Mouse (Mus musculus) embryonic facial prominence, embryonic 15.5 days (tissue): ENCODE data around the gene Atxn10. TPM values are rescaled to one million over a fixed set of nuclear protein-coding genes. Genes with fewer than 3 reads are reported as not detected.

Experiments
- ATAC-seq: fragments of 200-750 bp; cut with Nextera tagmentation; 2 replicates; pipeline ENCODE4 v1.8.0; 2017; ENCODE audit warnings: low read depth, moderate TSS enrichment; ENCODE audit not compliant: insufficient number of reproducible peaks, low FRiP score, low TSS enrichment
- H3K27ac ChIP-seq: fragments of 300-500 bp; sonication (generic); replicated peaks from 2 replicates; pipeline ENCODE4 v1.5.1; 2015; ENCODE audit warnings: mild to moderate bottlenecking, inconsistent platforms
- H3K27me3 ChIP-seq: fragments of 300-500 bp; sonication (generic); 2 replicates; pipeline ENCODE4 v1.6.1; 2015; ENCODE audit warnings: inconsistent platforms
- H3K36me3 ChIP-seq: fragments of 300-500 bp; sonication (generic); 2 replicates; pipeline ENCODE4 v1.6.1; 2015; ENCODE audit warnings: mild to moderate bottlenecking, inconsistent platforms
- H3K4me1 ChIP-seq: fragments of 300-500 bp; sonication (generic); 2 replicates; pipeline ENCODE4 v1.6.1; 2015; ENCODE audit warnings: inconsistent platforms
- H3K4me2 ChIP-seq: fragments of 300-500 bp; sonication (generic); replicated peaks from 2 replicates; pipeline ENCODE4 v1.6.1; 2015; ENCODE audit warnings: mild to moderate bottlenecking, inconsistent platforms
- H3K4me3 ChIP-seq: fragments of 300-500 bp; sonication (generic); replicated peaks from 2 replicates; pipeline ENCODE4 v1.5.1; 2015; ENCODE audit warnings: mild to moderate bottlenecking, inconsistent platforms
- H3K9ac ChIP-seq: fragments of 300-500 bp; sonication (generic); 2 replicates; pipeline ENCODE4 v1.6.1; 2015; ENCODE audit warnings: inconsistent platforms
- H3K9me3 ChIP-seq: fragments of 300-500 bp; sonication (generic); replicated peaks from 2 replicates; pipeline ENCODE4 v1.6.1; 2016; ENCODE audit warnings: inconsistent platforms
- WGBS: fragments of 180-500 bp; shearing (Covaris S2); methylation state at CpG from one replicate; pipeline ENCODE4 v1.1.7; 2015; 5-methylcytosine and 5-hydroxymethylcytosine counted together
- polyA plus RNA-seq: library from polyadenylated mRNA; unstranded; fragments of >200 nt; fragmentation: Nextera tagmentation; extraction: Ambion mirVana; gene quantifications from 2 replicates; pipeline ENCODE4 v1.2.1, GENCODE M21; 2015

Gene Atxn10
- polyA plus RNA-seq, 1 experiment from 2014 or later = 269 TPM

GRCm38 (mm10) chr15:85505118-85505925 is 169.3 kb downstream of the Atxn10 start:
- Histone ChIP-seq H3K9me3 (no peaks in the 10 kb centered on the region), H3K27ac (no peak overlapping the region), H3K4me1 (peaks cover 24% of the 10 kb centered on the region), H3K4me3 (no peak overlapping the region), H3K27me3 (no peaks in the 10 kb centered on the region), H3K4me2 (no peak overlapping the region), H3K36me3 (no peaks in the 10 kb centered on the region), H3K9ac (no peak overlapping the region)
- WGBS = 41% methylated on average over 14 of the region's 14 CpGs
- ATAC-seq = peak; percentile 43

GRCm38 (mm10) chr15:85506680-85507079 is 170.6 kb downstream of the Atxn10 start:
- Histone ChIP-seq H3K4me1 (peaks cover 24% of the 10 kb centered on the region), H3K4me3 (no peak overlapping the region), H3K4me2 (no peak overlapping the region), H3K27me3 (no peaks in the 10 kb centered on the region), H3K27ac (no peak overlapping the region), H3K36me3 (no peaks in the 10 kb centered on the region), H3K9me3 (no peaks in the 10 kb centered on the region), H3K9ac (no peak overlapping the region)
- WGBS = 28% methylated on average over 1 of the region's 1 CpGs
- no peak for ATAC-seq

- no peak overlapping the region for H3K4me2 ChIP-seq
- H3K4me3 ChIP-seq = no peak overlapping the region
- 75% methylated on average over 32 of the region's 32 CpGs for WGBS
- ATAC-seq = no peak
- peaks cover 24% of the 10 kb centered on the region for H3K4me1 ChIP-seq
- H3K9me3 ChIP-seq = no peaks in the 10 kb centered on the region
- no peak overlapping the region for H3K9ac ChIP-seq
- no peaks in the 10 kb centered on the region for H3K27me3 ChIP-seq
- no peaks in the 10 kb centered on the region for H3K36me3 ChIP-seq
- no peak overlapping the region for H3K27ac ChIP-seq
Measured at GRCm38 (mm10) chr15:85507370-85508014, 171.4 kb downstream of the Atxn10 start.

Other genes starting within 250 kb of the Atxn10 start
- gene Smc1b, start 204.3 kb upstream of the Atxn10 start, polyA plus RNA-seq = 0.07 and 0.70 TPM in 2 replicates
- 1.00 and 1.6 TPM in 2 replicates for gene Ribc2, start 204.2 kb upstream of the Atxn10 start, polyA plus RNA-seq
- 258 and 266 TPM in 2 replicates for gene Fbln1, start 130.3 kb upstream of the Atxn10 start, polyA plus RNA-seq
- not detected in 2 replicates for gene 7530416G11Rik, start 167.0 kb downstream of the Atxn10 start, polyA plus RNA-seq
- gene Wnt7b, start 246.2 kb downstream of the Atxn10 start, polyA plus RNA-seq = 36.0 and 40.9 TPM in 2 replicates